Mouse (Mus musculus) forebrain, embryonic 14.5 days (tissue): ENCODE results near the gene Ankef1. TPM values are rescaled to one million over a fixed set of nuclear protein-coding genes. Genes with fewer than 3 reads are reported as not detected.
A peak's percentile ranks its signal among the peaks of the same experiment; 100 is the strongest.

ENCODE experiments used
- ATAC-seq: fragments of 200-750 bp; cut with Nextera tagmentation; 2 replicates; pipeline ENCODE4 v1.8.0; 2017; ENCODE audit warnings: mild to moderate bottlenecking, moderate library complexity
- DNase-seq: peaks from one replicate; pipeline ENCODE4 v3.0.0-alpha.2; 2015; ENCODE audit warnings: low spot score
- H3K27ac ChIP-seq: fragments of 300-500 bp; sonication (generic); 2 replicates; pipeline ENCODE4 v1.5.1; 2014; ENCODE audit warnings: low read depth, mild to moderate bottlenecking, control low read depth, low read length, moderate library complexity
- H3K27me3 ChIP-seq: fragments of 300-500 bp; sonication (generic); replicated peaks from 2 replicates; pipeline ENCODE4 v1.6.1; 2014; ENCODE audit warnings: low read length, control low read depth, mixed read lengths; ENCODE audit not compliant: control insufficient read depth, insufficient read depth
- H3K36me3 ChIP-seq: fragments of 300-500 bp; sonication (generic); 2 replicates; pipeline ENCODE4 v1.6.1; 2014; ENCODE audit warnings: low read length, control low read depth; ENCODE audit not compliant: control insufficient read depth, insufficient read depth
- H3K4me1 ChIP-seq: fragments of 300-500 bp; sonication (generic); 2 replicates; pipeline ENCODE4 v1.6.1; 2014; ENCODE audit warnings: antibody characterized with exemption, low read length, control low read depth; ENCODE audit not compliant: control insufficient read depth, insufficient read depth
- H3K4me2 ChIP-seq: fragments of 300-500 bp; sonication (generic); 2 replicates; pipeline ENCODE4 v1.6.1; 2014; ENCODE audit warnings: mild to moderate bottlenecking, control low read depth, low read length
- H3K4me3 ChIP-seq: fragments of 300-500 bp; sonication (generic); 2 replicates; pipeline ENCODE4 v1.5.1; 2014; ENCODE audit warnings: low read depth, low read length, control low read depth
- H3K9ac ChIP-seq: fragments of 300-500 bp; sonication (generic); 2 replicates; pipeline ENCODE4 v1.6.1; 2014; ENCODE audit warnings: mild to moderate bottlenecking, low read length, control low read depth, moderate library complexity
- H3K9me3 ChIP-seq: fragments of 300-500 bp; sonication (generic); replicated peaks from 2 replicates; pipeline ENCODE4 v1.6.1; 2016; ENCODE audit warnings: low read length, control low read depth, mixed read lengths; ENCODE audit not compliant: control insufficient read depth
- WGBS: fragments of 180-500 bp; shearing (Covaris S2); extraction: QIAGEN DNeasy Blood & Tissue Kit; methylation state at CpG from one replicate; pipeline ENCODE4 v1.1.7; 2014; 5-methylcytosine and 5-hydroxymethylcytosine counted together
- polyA plus RNA-seq: library from polyadenylated mRNA; unstranded; fragments of >200 nt; fragmentation: Nextera tagmentation; extraction: Ambion mirVana; gene quantifications from 2 replicates; pipeline ENCODE4 v1.2.1, GENCODE M21; 2014

Ankef1 gene
- polyA plus RNA-seq = 0.69 and 0.85 TPM in 2 replicates

DNA sequence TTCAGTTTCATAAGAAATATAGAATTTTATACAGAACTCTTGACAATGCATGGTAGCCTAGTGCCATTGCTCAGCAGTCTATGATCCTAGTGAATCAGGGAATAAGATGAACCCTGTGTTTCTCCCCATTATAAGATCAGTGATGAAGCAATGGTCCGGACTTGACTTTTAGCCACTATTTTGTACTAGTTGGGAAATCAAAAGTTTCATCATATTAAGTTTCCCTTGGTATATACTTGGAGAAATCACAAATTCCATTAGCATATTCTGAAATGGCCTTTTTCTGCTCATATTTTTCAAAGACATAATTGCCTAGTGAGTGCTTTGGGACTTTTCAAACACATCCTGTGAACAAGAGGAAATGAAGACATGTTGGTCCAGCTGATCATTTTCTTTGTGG, at the start of gene Ankef1:
Gene Ankef1, plus strand, starts transcription at position 260 of the 400 bp plus-strand sequence.
- H3K9me3 ChIP-seq = no peaks in the 10 kb centered on the region
- no peaks in the 10 kb centered on the region for H3K36me3 ChIP-seq
- ATAC-seq (no peak), DNase-seq (no peak)
- 0 out of 2 replicates have a peak, but pooled peaks cover 3% of the 10 kb centered on the region for H3K4me1 ChIP-seq
- 91% methylated on average over 1 of the region's 1 CpGs for WGBS
- no peak within 1 kb of the TSS for H3K4me3 ChIP-seq
- H3K27me3 ChIP-seq = no peaks in the 10 kb centered on the region
- H3K9ac ChIP-seq = no peak within 1 kb of the TSS
- no peak within 1 kb of the TSS for H3K4me2 ChIP-seq
- H3K27ac ChIP-seq = no peak within 1 kb of the TSS

DNA sequence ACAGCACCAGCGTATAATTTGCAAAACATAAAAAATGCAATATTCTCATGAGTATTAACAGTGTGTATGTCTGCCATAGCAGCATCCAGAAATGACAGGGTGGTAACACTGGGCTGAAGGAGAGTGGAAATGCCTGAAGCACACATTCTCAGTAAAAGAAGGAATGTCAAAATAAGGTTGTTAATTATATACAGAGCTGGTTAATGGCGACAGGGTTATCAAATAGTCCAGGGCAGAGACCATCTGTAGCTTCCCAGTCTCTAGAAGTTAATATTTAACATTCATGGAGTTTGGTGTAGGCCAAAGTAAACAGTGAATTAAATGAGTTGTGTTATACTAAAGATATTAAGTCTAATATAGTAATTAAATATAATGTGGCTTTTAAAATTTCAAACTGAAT, 45.2 kb upstream of the Ankef1 start:
- no peak overlapping the region for H3K9ac ChIP-seq
- no peak for DNase-seq
- H3K9me3 ChIP-seq = no peaks in the 10 kb centered on the region
- WGBS = 76% methylated on average over 2 of the region's 2 CpGs
- H3K4me3 ChIP-seq = no peak overlapping the region
- H3K27ac ChIP-seq = no peak overlapping the region
- no peak for ATAC-seq
- no peaks in the 10 kb centered on the region for H3K36me3 ChIP-seq
- no peaks in the 10 kb centered on the region for H3K4me1 ChIP-seq
- no peak overlapping the region for H3K4me2 ChIP-seq
- H3K27me3 ChIP-seq = no peaks in the 10 kb centered on the region

DNA sequence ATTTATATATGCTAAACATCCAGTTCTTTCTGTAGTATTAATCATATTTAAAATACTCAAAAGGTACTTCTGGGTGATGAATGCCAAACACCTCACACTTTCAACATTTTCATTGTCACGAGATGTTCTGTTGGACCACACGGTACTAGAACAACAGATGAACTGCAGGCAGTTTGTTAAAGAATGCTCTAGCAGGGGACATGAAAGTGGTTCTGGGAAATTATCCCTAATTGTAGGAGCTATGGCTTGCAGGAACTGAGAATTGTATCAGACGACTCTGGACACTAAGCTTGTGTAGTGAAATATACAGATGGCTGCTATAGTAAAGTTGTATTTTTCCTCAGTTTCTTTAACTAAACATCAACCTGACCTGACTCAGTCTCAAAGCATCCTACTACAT, 44.8 kb upstream of the Ankef1 start:
- no peaks in the 10 kb centered on the region for H3K4me1 ChIP-seq
- no peaks in the 10 kb centered on the region for H3K27me3 ChIP-seq
- no peak overlapping the region for H3K4me2 ChIP-seq
- H3K36me3 ChIP-seq = no peaks in the 10 kb centered on the region
- no peak overlapping the region for H3K4me3 ChIP-seq
- no peak overlapping the region for H3K27ac ChIP-seq
- H3K9ac ChIP-seq = no peak overlapping the region
- ATAC-seq = no peak
- H3K9me3 ChIP-seq = no peaks in the 10 kb centered on the region
- no peak for DNase-seq
- 80% methylated on average over 3 of the region's 3 CpGs for WGBS

DNA sequence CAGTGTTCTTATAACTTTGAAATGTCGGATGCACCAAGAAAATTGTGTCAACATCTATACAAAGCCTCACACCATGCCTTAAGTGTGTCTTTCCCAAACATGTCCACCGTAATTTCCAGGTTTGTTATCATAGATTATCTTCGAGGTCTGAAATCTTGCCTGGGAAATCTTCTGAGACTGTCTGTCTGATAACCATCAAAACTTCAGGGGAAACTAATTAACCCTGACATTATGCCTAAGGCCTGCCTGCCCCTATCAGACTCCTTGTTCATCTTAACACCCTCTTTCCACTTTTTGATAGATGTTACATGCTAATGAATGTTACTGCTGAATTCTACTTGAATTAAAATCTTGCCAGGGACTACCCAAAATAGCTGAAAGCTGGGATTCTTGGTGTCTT, 24.1 kb upstream of the Ankef1 start:
- Histone ChIP-seq H3K4me2 (no peak overlapping the region), H3K4me1 (no peaks in the 10 kb centered on the region), H3K9ac (no peak overlapping the region), H3K27me3 (no peaks in the 10 kb centered on the region), H3K36me3 (no peaks in the 10 kb centered on the region), H3K4me3 (no peak overlapping the region), H3K9me3 (no peaks in the 10 kb centered on the region), H3K27ac (no peak overlapping the region)
- ATAC-seq = no peak
- no peak for DNase-seq
- WGBS = 87% methylated on average over 3 of the region's 3 CpGs

DNA sequence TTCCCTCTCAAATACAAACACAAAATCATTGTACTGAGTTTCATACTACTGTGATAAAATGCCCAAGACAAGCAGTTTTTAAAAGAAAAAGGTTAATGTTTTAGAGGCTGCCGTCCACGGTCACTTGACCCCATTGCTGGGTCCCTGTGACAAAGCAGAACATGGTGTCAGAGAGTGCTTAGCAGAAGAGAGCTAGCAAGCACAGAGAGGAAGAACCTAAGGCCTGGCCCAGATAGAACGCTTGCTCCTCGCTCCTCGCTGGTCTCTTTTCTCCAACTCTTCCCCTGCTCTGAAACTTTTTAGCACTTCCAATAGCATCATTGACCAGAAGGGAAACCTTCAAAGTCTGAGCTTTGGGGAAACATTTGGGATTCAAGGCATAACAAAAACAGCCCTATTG, 19.4 kb upstream of the Ankef1 start:
- no peaks in the 10 kb centered on the region; the same call in 1 of the 2 replicates for H3K4me1 ChIP-seq
- H3K27me3 ChIP-seq = no peaks in the 10 kb centered on the region
- no peaks in the 10 kb centered on the region for H3K36me3 ChIP-seq
- no peak overlapping the region for H3K4me2 ChIP-seq
- no peak overlapping the region for H3K9ac ChIP-seq
- ATAC-seq (no peak), DNase-seq (no peak)
- H3K9me3 ChIP-seq = no peaks in the 10 kb centered on the region
- WGBS = 83% methylated on average over 5 of the region's 5 CpGs
- H3K27ac ChIP-seq = no peak overlapping the region
- no peak overlapping the region for H3K4me3 ChIP-seq

DNA sequence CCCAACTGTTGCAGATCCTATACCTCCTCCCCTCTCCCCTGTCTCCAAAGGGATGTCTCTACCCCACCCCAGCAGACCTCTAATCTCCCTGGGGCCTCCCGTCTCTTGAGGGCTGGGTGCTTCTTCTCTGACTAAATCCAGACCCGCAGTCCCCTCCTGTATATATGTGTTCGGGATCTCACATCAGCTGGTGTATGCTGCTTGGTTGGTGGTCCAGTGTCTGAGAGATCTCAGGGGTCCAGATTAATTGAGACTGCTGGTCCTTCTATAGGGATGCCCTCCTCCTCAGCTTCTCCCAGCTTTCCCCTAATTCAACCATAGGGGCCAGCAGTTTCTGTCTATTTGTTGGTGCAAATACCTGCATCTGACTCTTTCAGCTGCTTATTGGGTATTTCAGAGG, 18.7 kb upstream of the Ankef1 start:
- 86% methylated on average over 3 of the region's 3 CpGs for WGBS
- Histone ChIP-seq H3K27me3 (no peaks in the 10 kb centered on the region), H3K36me3 (no peaks in the 10 kb centered on the region), H3K4me2 (no peak overlapping the region), H3K9me3 (no peaks in the 10 kb centered on the region), H3K4me1 (no peaks in the 10 kb centered on the region; the same call in 1 of the 2 replicates), H3K27ac (no peak overlapping the region), H3K9ac (no peak overlapping the region), H3K4me3 (no peak overlapping the region)
- no peak for DNase-seq
- ATAC-seq = no peak

DNA sequence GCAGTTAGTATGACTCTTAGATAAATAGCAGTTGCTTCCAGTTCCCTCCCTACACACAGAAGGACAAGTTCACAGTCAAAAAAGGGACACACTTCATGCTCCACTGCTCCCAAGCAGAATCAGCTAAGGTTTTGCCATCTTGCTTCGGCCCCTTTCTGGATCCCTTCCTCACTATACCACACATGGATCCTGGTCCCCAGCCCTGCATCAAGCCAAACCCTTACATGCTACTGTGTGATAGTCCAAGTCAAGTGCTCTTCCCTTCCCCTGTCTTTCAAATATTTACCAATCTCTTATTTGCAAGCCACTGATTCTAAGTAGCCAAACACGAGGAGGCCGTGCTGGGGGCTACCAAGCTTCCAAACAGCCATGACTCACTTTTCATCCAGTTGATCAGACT, 16.8 kb upstream of the Ankef1 start:
- ATAC-seq = 0 out of 2 replicates have a peak, but pooled peaks have one; percentile 4
- no peak overlapping the region for H3K9ac ChIP-seq
- no peak overlapping the region for H3K4me2 ChIP-seq
- H3K4me3 ChIP-seq = no peak overlapping the region
- 72% methylated on average over 3 of the region's 3 CpGs for WGBS
- H3K4me1 ChIP-seq = no peaks in the 10 kb centered on the region; the same call in 1 of the 2 replicates
- no peak overlapping the region for H3K27ac ChIP-seq
- no peaks in the 10 kb centered on the region for H3K36me3 ChIP-seq
- H3K27me3 ChIP-seq = no peaks in the 10 kb centered on the region
- H3K9me3 ChIP-seq = no peaks in the 10 kb centered on the region
- no peak for DNase-seq

DNA sequence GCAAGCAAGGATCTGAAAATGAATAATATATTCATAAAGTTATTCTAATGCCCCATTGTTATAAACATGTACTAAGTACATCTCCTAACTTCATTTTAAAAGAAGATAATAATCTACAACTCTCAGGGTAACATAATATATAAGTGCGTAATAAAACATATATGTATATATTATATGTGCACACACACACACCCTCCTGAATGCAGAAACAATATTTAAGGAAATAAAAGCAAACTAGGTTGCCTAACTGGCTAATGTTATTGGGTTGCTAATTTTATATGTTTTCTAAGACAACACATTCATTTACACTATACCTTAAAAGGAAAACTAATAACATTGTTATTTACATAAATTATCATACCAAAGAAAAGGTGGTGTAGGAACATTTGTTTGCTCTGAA, 16.3 kb upstream of the Ankef1 start:
- H3K36me3 ChIP-seq = no peaks in the 10 kb centered on the region
- no peak; the same call in 1 of the 2 replicates for ATAC-seq
- no peaks in the 10 kb centered on the region for H3K27me3 ChIP-seq
- no peaks in the 10 kb centered on the region; the same call in 1 of the 2 replicates for H3K4me1 ChIP-seq
- no peak overlapping the region for H3K27ac ChIP-seq
- H3K4me2 ChIP-seq = no peak overlapping the region
- no peak overlapping the region for H3K4me3 ChIP-seq
- no peak for DNase-seq
- H3K9ac ChIP-seq = no peak overlapping the region
- no peaks in the 10 kb centered on the region for H3K9me3 ChIP-seq
- 96% methylated on average over 1 of the region's 1 CpGs for WGBS

DNA sequence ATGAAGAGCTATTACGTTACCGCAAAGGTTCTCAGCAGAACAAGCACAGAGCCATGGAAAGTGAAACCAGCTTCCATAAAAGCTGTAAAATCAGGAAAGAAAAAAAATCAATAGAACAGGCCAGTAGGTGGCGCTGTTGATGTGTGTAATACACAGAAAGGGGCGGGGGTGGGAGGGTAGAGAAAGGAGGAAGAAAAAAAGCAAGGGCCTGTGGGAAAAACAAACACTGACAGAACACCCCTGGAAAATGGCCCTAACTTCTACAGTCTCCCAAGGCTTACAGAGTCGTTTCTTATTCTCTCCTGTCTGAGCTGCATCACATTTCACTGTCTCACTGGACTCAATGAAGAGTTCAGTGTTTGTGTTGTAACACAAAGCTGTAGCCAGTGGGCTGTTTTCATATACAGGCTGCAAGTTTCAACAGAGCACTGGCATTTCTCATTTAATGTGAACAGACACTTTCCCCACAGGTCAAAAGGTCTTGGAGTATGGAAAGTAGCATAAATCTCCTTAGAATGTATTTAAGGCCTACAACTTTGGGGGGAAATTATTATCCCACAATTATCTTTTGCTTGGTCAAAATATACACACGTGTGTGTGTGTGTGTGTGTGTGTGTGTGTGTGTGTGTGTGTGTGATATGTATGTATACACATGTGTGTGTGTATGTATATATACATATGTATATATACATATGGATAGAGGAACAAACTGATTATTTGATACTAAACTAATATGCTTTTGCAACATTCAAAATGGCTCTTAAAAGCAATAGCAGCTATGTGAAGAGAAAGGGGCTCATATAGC, 15.7 kb upstream of the Ankef1 start:
- no peaks in the 10 kb centered on the region for H3K36me3 ChIP-seq
- H3K27me3 ChIP-seq = no peaks in the 10 kb centered on the region
- H3K27ac ChIP-seq = no peak overlapping the region
- H3K9ac ChIP-seq = no peak overlapping the region
- H3K4me2 ChIP-seq = no peak overlapping the region
- no peaks in the 10 kb centered on the region for H3K9me3 ChIP-seq
- 17% methylated on average over 6 of the region's 6 CpGs for WGBS
- DNase-seq (peak; percentile 93), ATAC-seq (peak; percentile 88)
- H3K4me3 ChIP-seq = no peak overlapping the region
- H3K4me1 ChIP-seq = no peaks in the 10 kb centered on the region; the same call in 1 of the 2 replicates
